Mouse (Mus musculus): ENCODE results near the gene Gm9767. TPM values are rescaled to one million over a fixed set of nuclear protein-coding genes. Genes with fewer than 3 reads are reported as not detected.

Gm9767 gene
- total and polyA plus RNA-seq, 3 experiments: not detected

- Histone ChIP-seq H3K27ac (no peak overlapping the region), H3K9ac (ENCODE audit: low read depth, low read length) (no peak overlapping the region), H3K27me3 (ENCODE audit: control insufficient read depth, insufficient read depth, low read length) (peaks cover 5% of the 10 kb centered on the region; the same call in 1 of the 2 replicates), H3K79me2 (replicated peaks; ENCODE audit: control insufficient read depth, insufficient read depth, low read length) (no peaks in the 10 kb centered on the region), H3K36me3 (ENCODE audit: control insufficient read depth, insufficient read depth, low read length) (no peaks in the 10 kb centered on the region), H3K4me3 (no peak overlapping the region), H3K4me1 (ENCODE audit: control insufficient read depth, insufficient read depth, low read length) (no peaks in the 10 kb centered on the region)
- DNase-seq: no peak
- intact Hi-C loops (cut with DNase I): no loop called here
- WGBS: 84% methylated on average over 9 of the region's 9 CpGs
- no peak for TF ChIP-seq POLR2A (IDR thresholded peaks at IDR 0.05; ENCODE audit: insufficient read depth, low read depth, low read length)
These were observed 1.1 kb upstream of the Gm9767 start for GRCm38 (mm10) chr10:26076949-26077348.

- TF ChIP-seq CTCF (IDR thresholded peaks at IDR 0.05) (peak; percentile 59), POLR2A (IDR thresholded peaks at IDR 0.05; ENCODE audit: insufficient read depth, low read depth, low read length) (no peak), EP300 (IDR thresholded peaks at IDR 0.05; ENCODE audit: insufficient read depth, low read depth, low read length) (no peak)
- Histone ChIP-seq H3K4me3 (peak within 1 kb of the TSS; percentile 36), H3K36me3 (ENCODE audit: control insufficient read depth, insufficient read depth, low read length) (no peaks in the 10 kb centered on the region), H3K79me2 (replicated peaks; ENCODE audit: control insufficient read depth, insufficient read depth, low read length) (no peaks in the 10 kb centered on the region), H3K27me3 (ENCODE audit: control insufficient read depth, insufficient read depth, low read length) (peaks cover 5% of the 10 kb centered on the region; the same call in 1 of the 2 replicates), H3K4me1 (ENCODE audit: control insufficient read depth, insufficient read depth, low read length) (no peaks in the 10 kb centered on the region), H3K9ac (ENCODE audit: low read depth, low read length) (no peak within 1 kb of the TSS), H3K27ac (no peak within 1 kb of the TSS)
- peak; percentile 12 to 27 for DNase-seq
- intact Hi-C loops (cut with DNase I): loop anchor here (1.0 kb wide), 1 partner anchor 396 kb away; no protein-coding TSS in a partner anchor
- WGBS: under 1% methylated on average over 46 of the region's 46 CpGs
These were observed 577 bp downstream of the Gm9767 start, which contains the start of gene Tmem200a for GRCm38 (mm10) chr10:26078521-26079142. Gene Tmem200a (minus strand): TSS chr10:26079052.

- Histone ChIP-seq H3K4me1 (ENCODE audit: control insufficient read depth, insufficient read depth, low read length) (no peaks in the 10 kb centered on the region), H3K36me3 (ENCODE audit: control insufficient read depth, insufficient read depth, low read length) (no peaks in the 10 kb centered on the region), H3K27ac (no peak overlapping the region), H3K79me2 (replicated peaks; ENCODE audit: control insufficient read depth, insufficient read depth, low read length) (no peaks in the 10 kb centered on the region), H3K27me3 (ENCODE audit: control insufficient read depth, insufficient read depth, low read length) (peaks cover 5% of the 10 kb centered on the region; the same call in 1 of the 2 replicates), H3K4me3 (no peak overlapping the region), H3K9ac (ENCODE audit: low read depth, low read length) (no peak overlapping the region)
- 46% methylated on average over 3 of the region's 3 CpGs for WGBS
- DNase-seq: no peak
- TF ChIP-seq POLR2A (IDR thresholded peaks at IDR 0.05; ENCODE audit: insufficient read depth, low read depth, low read length): no peak
- no peak for TF ChIP-seq EP300 (IDR thresholded peaks at IDR 0.05; ENCODE audit: insufficient read depth, low read depth, low read length)
- TF ChIP-seq CTCF (IDR thresholded peaks at IDR 0.05): no peak
- intact Hi-C loops (cut with DNase I): no loop called here
These were observed 1.6 kb downstream of the Gm9767 start for GRCm38 (mm10) chr10:26079678-26080077.

GRCm38 (mm10) chr10:26082081-26082480 lies 4.0 kb downstream of the Gm9767 start:
- no peak for TF ChIP-seq CTCF (IDR thresholded peaks at IDR 0.05)
- TF ChIP-seq POLR2A (IDR thresholded peaks at IDR 0.05; ENCODE audit: insufficient read depth, low read depth, low read length): no peak
- TF ChIP-seq EP300 (IDR thresholded peaks at IDR 0.05; ENCODE audit: insufficient read depth, low read depth, low read length): no peak
- intact Hi-C loops (cut with DNase I): no loop called here
- no peak for DNase-seq
- H3K9ac ChIP-seq (ENCODE audit: low read depth, low read length): no peak overlapping the region
- no peaks in the 10 kb centered on the region for H3K4me1 ChIP-seq (ENCODE audit: control insufficient read depth, insufficient read depth, low read length)
- 54% methylated on average over 4 of the region's 4 CpGs for WGBS
- no peak overlapping the region for H3K4me3 ChIP-seq
- H3K79me2 ChIP-seq (replicated peaks; ENCODE audit: control insufficient read depth, insufficient read depth, low read length): no peaks in the 10 kb centered on the region
- H3K27me3 ChIP-seq (ENCODE audit: control insufficient read depth, insufficient read depth, low read length): peaks cover 5% of the 10 kb centered on the region; the same call in 1 of the 2 replicates
- H3K27ac ChIP-seq: no peak overlapping the region
- H3K36me3 ChIP-seq (ENCODE audit: control insufficient read depth, insufficient read depth, low read length): no peaks in the 10 kb centered on the region

GRCm38 (mm10) chr10:26103330-26103982 lies 25.4 kb downstream of the Gm9767 start:
- TF ChIP-seq CTCF (IDR thresholded peaks at IDR 0.05) (no peak), EP300 (IDR thresholded peaks at IDR 0.05; ENCODE audit: insufficient read depth, low read depth, low read length) (no peak), POLR2A (IDR thresholded peaks at IDR 0.05; ENCODE audit: insufficient read depth, low read depth, low read length) (no peak)
- 65% methylated on average over 3 of the region's 3 CpGs for WGBS
- no peak overlapping the region for H3K9ac ChIP-seq (ENCODE audit: low read depth, low read length)
- H3K4me1 ChIP-seq (ENCODE audit: control insufficient read depth, insufficient read depth, low read length): no peaks in the 10 kb centered on the region
- H3K36me3 ChIP-seq (ENCODE audit: control insufficient read depth, insufficient read depth, low read length): no peaks in the 10 kb centered on the region
- H3K27ac ChIP-seq: no peak overlapping the region
- H3K4me3 ChIP-seq: no peak overlapping the region
- H3K27me3 ChIP-seq (ENCODE audit: control insufficient read depth, insufficient read depth, low read length): no peaks in the 10 kb centered on the region
- no peak for DNase-seq
- intact Hi-C loops (cut with DNase I): no loop called here
- H3K79me2 ChIP-seq (replicated peaks; ENCODE audit: control insufficient read depth, insufficient read depth, low read length): no peaks in the 10 kb centered on the region

- H3K4me3 ChIP-seq: no peak overlapping the region
- no peak for DNase-seq
- no peaks in the 10 kb centered on the region for H3K79me2 ChIP-seq (replicated peaks; ENCODE audit: control insufficient read depth, insufficient read depth, low read length)
- no peak overlapping the region for H3K9ac ChIP-seq (ENCODE audit: low read depth, low read length)
- no peak overlapping the region for H3K27ac ChIP-seq
- H3K36me3 ChIP-seq (ENCODE audit: control insufficient read depth, insufficient read depth, low read length): no peaks in the 10 kb centered on the region
- H3K27me3 ChIP-seq (ENCODE audit: control insufficient read depth, insufficient read depth, low read length): no peaks in the 10 kb centered on the region
- no peaks in the 10 kb centered on the region for H3K4me1 ChIP-seq (ENCODE audit: control insufficient read depth, insufficient read depth, low read length)
- TF ChIP-seq CTCF (IDR thresholded peaks at IDR 0.05) (no peak), POLR2A (IDR thresholded peaks at IDR 0.05; ENCODE audit: insufficient read depth, low read depth, low read length) (no peak), EP300 (IDR thresholded peaks at IDR 0.05; ENCODE audit: insufficient read depth, low read depth, low read length) (no peak)
- 71% methylated on average over 4 of the region's 4 CpGs for WGBS
- intact Hi-C loops (cut with DNase I): no loop called here
These were observed 36.4 kb downstream of the Gm9767 start for GRCm38 (mm10) chr10:26114409-26114808.

Data from heart, adult 2 months (tissue).